Mouse (Mus musculus) spleen, postnatal 14 days (tissue): ENCODE measurements around the gene Vmn1r7.
"Not testable (repeated sequence)": the region's sequence is repeated elsewhere in the genome, so short reads cannot be mapped to it uniquely, and the experiment has no call there.

Experiments
- DNase-seq, 2 experiments: peaks; one replicate each; pipeline ENCODE4 v3.0.0; 2021 to 2022; ENCODE audit warnings: low spot score in 2 of 2

The Vmn1r7 gene

GRCm38 (mm10) chr6:57025224-57025623 is at the start of gene Vmn1r7:
TSS of gene Vmn1r7 (minus strand) at chr6:57025324.
- not testable (repeated sequence) for DNase-seq

GRCm38 (mm10) chr6:57066487-57066886 is 41.4 kb upstream of the Vmn1r7 start, which contains the start of gene Vmn1r9:
TSS of gene Vmn1r9 (plus strand) at chr6:57066787.
- DNase-seq = no peak

DNA sequence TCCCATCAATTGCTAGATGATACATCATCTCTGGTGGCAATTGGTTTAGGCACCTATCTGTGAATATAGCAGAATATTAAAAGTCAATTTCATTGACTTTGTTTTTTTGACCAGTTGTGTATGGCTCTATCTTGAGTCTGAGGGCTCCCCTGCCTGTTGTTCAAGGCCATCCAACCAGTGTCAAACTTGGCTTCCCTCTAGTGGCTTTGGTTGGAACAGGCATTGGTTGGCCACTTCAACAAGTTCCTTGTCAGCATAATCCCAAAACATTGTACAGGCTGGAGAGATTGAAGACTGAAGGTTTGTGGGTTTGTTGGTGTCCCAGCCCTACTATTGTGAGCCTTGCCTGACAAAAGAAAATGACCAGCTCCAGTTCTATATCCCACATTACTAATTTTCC is 38.6 kb upstream of the Vmn1r7 start:
- DNase-seq = no peak

- no peak for DNase-seq
These were observed 9.6 kb upstream of the Vmn1r7 start for GRCm38 (mm10) chr6:57034674-57035073.

GRCm38 (mm10) chr6:57031984-57032383 is 6.9 kb upstream of the Vmn1r7 start, which contains the start of gene Vmn1r8:
TSS of gene Vmn1r8 (plus strand) at chr6:57032284.
- no peak for DNase-seq

- DNase-seq = no peak
These were observed 28.2 kb downstream of the Vmn1r7 start, which contains the start of gene Vmn1r6 for GRCm38 (mm10) chr6:56996943-56997342. TSS of gene Vmn1r6 (plus strand) at chr6:56997243.
